8 mouse cellular contexts compared by ENCODE assay signal in the genomic region with DNA sequence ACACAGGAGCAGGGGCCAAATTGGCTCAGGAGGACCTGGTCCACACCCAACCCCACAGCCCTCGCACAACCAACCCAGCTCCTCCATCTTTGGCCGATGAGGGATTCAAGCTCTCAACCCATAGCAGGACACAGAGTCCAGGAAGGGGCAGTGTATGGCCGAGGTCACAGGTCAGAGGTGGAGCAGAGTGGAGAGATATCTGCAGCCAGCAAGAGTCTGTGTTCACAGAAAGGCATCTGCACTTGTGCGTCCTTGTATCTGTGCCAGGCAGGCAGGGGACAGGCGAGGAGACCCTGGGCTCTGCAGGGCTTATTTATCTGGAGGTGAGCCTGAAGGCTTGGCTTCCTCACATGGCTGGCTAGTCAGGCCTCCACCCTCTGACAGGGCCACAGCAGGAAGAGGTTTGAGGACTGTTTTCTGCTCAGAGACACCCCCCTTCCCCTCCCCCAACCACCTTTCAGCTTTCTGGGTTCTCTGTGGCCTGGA. TPM values are rescaled to one million over a fixed set of nuclear protein-coding genes. Genes with fewer than 3 reads are reported as not detected.
DNase-seq lines count a peak whose midpoint lies in the region; ATAC-seq lines count a peak whose summit lies in the region.
"Had no signal": no experiment of that assay in that cellular context is flagged by ENCODE, and none has a peak within 500 bp of the region (broad histone marks: within the 10 kb centered on the region; RNA-seq: fewer than 3 reads in every experiment).

No protein-coding gene starts in this region.

- no peaks in the 10 kb centered on the region for H3K36me3 ChIP-seq in embryonic facial prominence, embryonic 10.5 days (replicated peaks)
- no peaks in the 10 kb centered on the region for H3K36me3 ChIP-seq in splenic B cell, adult 2 months (ENCODE audit: control insufficient read depth, insufficient read depth, low read length, poor library complexity, severe bottlenecking)
- H3K36me3 ChIP-seq in hindbrain, embryonic 16.5 days (ENCODE audit: control insufficient read depth, insufficient read depth, low read length): no peaks in the 10 kb centered on the region

- no peak overlapping the region for H3K9ac ChIP-seq in hindbrain, embryonic 16.5 days (ENCODE audit: low read depth, low read length)
- H3K9ac ChIP-seq: liver, embryonic 14.5 days had no signal

- H3K27ac ChIP-seq in embryonic facial prominence, embryonic 10.5 days (replicated peaks): peak overlapping the region; percentile 68
- H3K27ac ChIP-seq in hindbrain, embryonic 16.5 days (ENCODE audit: low read depth, low read length): no peak overlapping the region
- H3K27ac ChIP-seq: liver, embryonic 14.5 days had no signal

- WGBS in embryonic facial prominence, embryonic 10.5 days: 50% methylated on average over 5 of the region's 5 CpGs
- 49% methylated on average over 5 of the region's 5 CpGs for WGBS in hindbrain, embryonic 16.5 days

- DNase-seq in ovary, postnatal 36 days (ENCODE audit: low spot score): peak; percentile 29
- no peak for DNase-seq in ovary, adult 18-20 months (ENCODE audit: low spot score)
- no peak for DNase-seq in embryonic facial prominence, embryonic 10.5 days (ENCODE audit: low spot score)
- peak; percentile 63 for DNase-seq in splenic B cell, adult 2 months (ENCODE audit: low read depth, low spot score)
- DNase-seq in left cerebral cortex, adult 18-20 months (ENCODE audit: low spot score in 2 of 2): no peak

- no peak overlapping the region for H3K4me2 ChIP-seq in hindbrain, embryonic 16.5 days (ENCODE audit: low read length)

- peaks cover 39% of the 10 kb centered on the region for H3K4me1 ChIP-seq in embryonic facial prominence, embryonic 10.5 days
- peaks cover 10% of the 10 kb centered on the region for H3K4me1 ChIP-seq in hindbrain, embryonic 16.5 days (ENCODE audit: control insufficient read depth, insufficient read depth, low read depth, low read length)

- peaks cover 10% of the 10 kb centered on the region; the same call in 1 of the 2 replicates for H3K27me3 ChIP-seq in embryonic facial prominence, embryonic 10.5 days (replicated peaks; ENCODE audit: low read depth, poor library complexity, severe bottlenecking)
- H3K27me3 ChIP-seq in splenic B cell, adult 2 months (ENCODE audit: control insufficient read depth, insufficient read depth, low read length, poor library complexity, severe bottlenecking): no peaks in the 10 kb centered on the region
- H3K27me3 ChIP-seq in hindbrain, embryonic 16.5 days (replicated peaks; ENCODE audit: control insufficient read depth, insufficient read depth, low read length): no peaks in the 10 kb centered on the region

- peak; percentile 27 to 46; a peak in 3 of 4 replicates for ATAC-seq in hematopoietic stem cell, adult 5-6 weeks (replicated peaks in 1 of 2; ENCODE audit: insufficient read depth in 1 of 2, low FRiP score in 2 of 2, low TSS enrichment in 1 of 2, low read depth in 1 of 2, poor library complexity in 2 of 2, severe bottlenecking in 2 of 2)
- no peak for ATAC-seq in hindbrain, embryonic 16.5 days

- no peaks in the 10 kb centered on the region for H3K9me3 ChIP-seq in embryonic facial prominence, embryonic 10.5 days
- H3K9me3 ChIP-seq in hindbrain, embryonic 16.5 days (ENCODE audit: control insufficient read depth, low read length): no peaks in the 10 kb centered on the region

- H3K4me3 ChIP-seq in embryonic facial prominence, embryonic 10.5 days: no peak overlapping the region
- no peak overlapping the region for H3K4me3 ChIP-seq in hindbrain, embryonic 16.5 days (ENCODE audit: low read length)

RNA-seq across cellular contexts. Expression of gene Grifin, which starts 10.6 kb away (rescaled TPM):
- polyA plus RNA-seq in embryonic facial prominence, embryonic 10.5 days (2016; fragmentation: Nextera tagmentation; extraction: Ambion mirVana): not detected in 2 replicates
- total RNA-seq in hematopoietic stem cell, adult 5-6 weeks (2017): not detected in 2 replicates
- total RNA-seq in left cerebral cortex, adult 18-20 months (2021): not detected
- 0.36 TPM in 1 of 2 replicates, not detected in the other for polyA plus RNA-seq in hindbrain, embryonic 16.5 days (2015; fragmentation: Nextera tagmentation; extraction: Ambion mirVana)

RNA-seq across cellular contexts. Expression of gene Lfng, which starts 31.7 kb away (rescaled TPM):
- polyA plus RNA-seq in embryonic facial prominence, embryonic 10.5 days (2016; fragmentation: Nextera tagmentation; extraction: Ambion mirVana): 11.7 and 14.9 TPM in 2 replicates
- 33.6 and 67.3 TPM in 2 replicates for total RNA-seq in hematopoietic stem cell, adult 5-6 weeks (2017)
- 10 to 100 TPM; 17.0 to 17.1 TPM for total RNA-seq in left cerebral cortex, adult 18-20 months (2021)
- 27.1 and 30.2 TPM in 2 replicates for polyA plus RNA-seq in hindbrain, embryonic 16.5 days (2015; fragmentation: Nextera tagmentation; extraction: Ambion mirVana)

Comparison
In these comparisons a context has a peak if more than half of its experiments do, and no peak if none do; other contexts are left out.
1. DNase-seq: peak in ovary, postnatal 36 days (single experiment) and splenic B cell, adult 2 months (single experiment); none in ovary, adult 18-20 months (single experiment), embryonic facial prominence, embryonic 10.5 days (single experiment) and left cerebral cortex, adult 18-20 months (0 of 2).